Mouse (Mus musculus): ENCODE data around the gene Tmem129. TPM values are rescaled to one million over a fixed set of nuclear protein-coding genes. Genes with fewer than 3 reads are reported as not detected.

The Tmem129 gene
- total and polyA plus RNA-seq, 2 experiments from 2014 or later: 20.9 to 23.9 TPM

GRCm38 (mm10) chr5:33701832-33702231 lies 43.6 kb upstream of the Tmem129 start:
- Histone ChIP-seq H3K27me3 (ENCODE audit: insufficient read depth, low read length) (no peaks in the 10 kb centered on the region), H3K36me3 (ENCODE audit: insufficient read depth) (no peaks in the 10 kb centered on the region), H3K4me3 (ENCODE audit: low read depth, low read length) (no peak overlapping the region), H3K9ac (no peak overlapping the region), H3K4me1 (ENCODE audit: insufficient read depth) (no peaks in the 10 kb centered on the region), H3K9me3 (ENCODE audit: low read length) (no peaks in the 10 kb centered on the region), H3K4me2 (ENCODE audit: low read depth) (no peak overlapping the region), H3K27ac (ENCODE audit: low read depth, low read length) (no peak overlapping the region)
- no peak for TF ChIP-seq CTCF (IDR thresholded peaks at IDR 0.05; ENCODE audit: low read depth)
- ATAC-seq (no peak), DNase-seq (no peak)
- 79% methylated on average over 11 of the region's 11 CpGs for WGBS

GRCm38 (mm10) chr5:33700010-33700409 lies 41.8 kb upstream of the Tmem129 start:
- Histone ChIP-seq H3K4me1 (ENCODE audit: insufficient read depth) (peaks cover 5% of the 10 kb centered on the region; the same call in 1 of the 2 replicates), H3K27ac (ENCODE audit: low read depth, low read length) (no peak overlapping the region), H3K36me3 (ENCODE audit: insufficient read depth) (no peaks in the 10 kb centered on the region), H3K9ac (no peak overlapping the region), H3K4me3 (ENCODE audit: low read depth, low read length) (no peak overlapping the region), H3K27me3 (ENCODE audit: insufficient read depth, low read length) (no peaks in the 10 kb centered on the region; the same call in 1 of the 2 replicates), H3K9me3 (ENCODE audit: low read length) (no peaks in the 10 kb centered on the region), H3K4me2 (ENCODE audit: low read depth) (no peak overlapping the region)
- 43% methylated on average over 13 of the region's 13 CpGs for WGBS
- no peak for TF ChIP-seq CTCF (IDR thresholded peaks at IDR 0.05; ENCODE audit: low read depth)
- no peak for ATAC-seq
- DNase-seq: no peak

- peaks cover 8% of the 10 kb centered on the region; the same call in 1 of the 2 replicates for H3K4me1 ChIP-seq (ENCODE audit: insufficient read depth)
- H3K27ac ChIP-seq (ENCODE audit: low read depth, low read length): no peak overlapping the region
- no peak overlapping the region for H3K9ac ChIP-seq
- H3K9me3 ChIP-seq (ENCODE audit: low read length): no peaks in the 10 kb centered on the region
- H3K4me2 ChIP-seq (ENCODE audit: low read depth): no peak overlapping the region
- WGBS: 51% methylated on average over 5 of the region's 5 CpGs
- H3K27me3 ChIP-seq (ENCODE audit: insufficient read depth, low read length): no peaks in the 10 kb centered on the region; the same call in 1 of the 2 replicates
- DNase-seq (no peak), ATAC-seq (no peak)
- H3K4me3 ChIP-seq (ENCODE audit: low read depth, low read length): no peak overlapping the region
- no peaks in the 10 kb centered on the region for H3K36me3 ChIP-seq (ENCODE audit: insufficient read depth)
- no peak for TF ChIP-seq CTCF (IDR thresholded peaks at IDR 0.05; ENCODE audit: low read depth)
Observed at GRCm38 (mm10) chr5:33698669-33699068, 40.5 kb upstream of the Tmem129 start.

- H3K36me3 ChIP-seq (ENCODE audit: insufficient read depth): no peaks in the 10 kb centered on the region
- H3K4me2 ChIP-seq (ENCODE audit: low read depth): no peak overlapping the region
- H3K9ac ChIP-seq: no peak overlapping the region
- no peak for TF ChIP-seq CTCF (IDR thresholded peaks at IDR 0.05; ENCODE audit: low read depth)
- peaks cover 8% of the 10 kb centered on the region; the same call in 1 of the 2 replicates for H3K4me1 ChIP-seq (ENCODE audit: insufficient read depth)
- peak; percentile 65 for ATAC-seq
- no peaks in the 10 kb centered on the region for H3K9me3 ChIP-seq (ENCODE audit: low read length)
- WGBS: 4% methylated on average over 12 of the region's 13 CpGs
- H3K27me3 ChIP-seq (ENCODE audit: insufficient read depth, low read length): no peaks in the 10 kb centered on the region; the same call in 1 of the 2 replicates
- H3K27ac ChIP-seq (ENCODE audit: low read depth, low read length): 0 out of 2 replicates have a peak overlapping the region, but pooled peaks have one; percentile 35
- peak; percentile 70 for DNase-seq
- H3K4me3 ChIP-seq (ENCODE audit: low read depth, low read length): no peak overlapping the region
Observed at GRCm38 (mm10) chr5:33697947-33698512, 39.8 kb upstream of the Tmem129 start.

- no peak for TF ChIP-seq CTCF (IDR thresholded peaks at IDR 0.05; ENCODE audit: low read depth)
- ATAC-seq: no peak
- Histone ChIP-seq H3K4me3 (ENCODE audit: low read depth, low read length) (no peak overlapping the region), H3K9ac (no peak overlapping the region), H3K27ac (ENCODE audit: low read depth, low read length) (0 out of 2 replicates have a peak overlapping the region, but pooled peaks have one; percentile 35), H3K9me3 (ENCODE audit: low read length) (no peaks in the 10 kb centered on the region), H3K36me3 (ENCODE audit: insufficient read depth) (no peaks in the 10 kb centered on the region), H3K27me3 (ENCODE audit: insufficient read depth, low read length) (no peaks in the 10 kb centered on the region; the same call in 1 of the 2 replicates), H3K4me1 (ENCODE audit: insufficient read depth) (peaks cover 8% of the 10 kb centered on the region; the same call in 1 of the 2 replicates), H3K4me2 (ENCODE audit: low read depth) (no peak overlapping the region)
- WGBS: 5% methylated on average over 1 of the region's 1 CpGs
- no peak for DNase-seq
Observed at GRCm38 (mm10) chr5:33697534-33697933, 39.3 kb upstream of the Tmem129 start.

- ATAC-seq: no peak
- H3K27me3 ChIP-seq (ENCODE audit: insufficient read depth, low read length): no peaks in the 10 kb centered on the region; the same call in 1 of the 2 replicates
- H3K4me3 ChIP-seq (ENCODE audit: low read depth, low read length): no peak overlapping the region
- WGBS: 48% methylated on average over 5 of the region's 5 CpGs
- no peak for TF ChIP-seq CTCF (IDR thresholded peaks at IDR 0.05; ENCODE audit: low read depth)
- peaks cover 8% of the 10 kb centered on the region; the same call in 1 of the 2 replicates for H3K4me1 ChIP-seq (ENCODE audit: insufficient read depth)
- H3K9me3 ChIP-seq (ENCODE audit: low read length): no peaks in the 10 kb centered on the region
- no peak overlapping the region for H3K4me2 ChIP-seq (ENCODE audit: low read depth)
- no peak overlapping the region for H3K9ac ChIP-seq
- H3K27ac ChIP-seq (ENCODE audit: low read depth, low read length): no peak overlapping the region
- no peak for DNase-seq
- no peaks in the 10 kb centered on the region for H3K36me3 ChIP-seq (ENCODE audit: insufficient read depth)
Observed at GRCm38 (mm10) chr5:33696430-33696829, 38.2 kb upstream of the Tmem129 start.

- Histone ChIP-seq H3K4me1 (ENCODE audit: insufficient read depth) (peaks cover 8% of the 10 kb centered on the region; the same call in 1 of the 2 replicates), H3K4me2 (ENCODE audit: low read depth) (peak overlapping the region; percentile 91), H3K27ac (ENCODE audit: low read depth, low read length) (no peak overlapping the region), H3K9me3 (ENCODE audit: low read length) (no peaks in the 10 kb centered on the region), H3K4me3 (ENCODE audit: low read depth, low read length) (peak overlapping the region; percentile 47), H3K27me3 (ENCODE audit: insufficient read depth, low read length) (no peaks in the 10 kb centered on the region; the same call in 1 of the 2 replicates), H3K36me3 (ENCODE audit: insufficient read depth) (no peaks in the 10 kb centered on the region), H3K9ac (peak overlapping the region; percentile 73)
- DNase-seq (no peak), ATAC-seq (no peak)
- 4% methylated on average over 24 of the region's 24 CpGs for WGBS
- no peak for TF ChIP-seq CTCF (IDR thresholded peaks at IDR 0.05; ENCODE audit: low read depth)
Observed at GRCm38 (mm10) chr5:33695718-33696121, 37.5 kb upstream of the Tmem129 start.

Data from forebrain, postnatal 0 days (tissue).